Mouse (Mus musculus): ENCODE results near the gene Hecw1. TPM values are rescaled to one million over a fixed set of nuclear protein-coding genes. Genes with fewer than 3 reads are reported as not detected.

Gene Hecw1
- polyA plus RNA-seq (2012; ENCODE audit: low replicate concordance) = not detected in 2 replicates

DNA sequence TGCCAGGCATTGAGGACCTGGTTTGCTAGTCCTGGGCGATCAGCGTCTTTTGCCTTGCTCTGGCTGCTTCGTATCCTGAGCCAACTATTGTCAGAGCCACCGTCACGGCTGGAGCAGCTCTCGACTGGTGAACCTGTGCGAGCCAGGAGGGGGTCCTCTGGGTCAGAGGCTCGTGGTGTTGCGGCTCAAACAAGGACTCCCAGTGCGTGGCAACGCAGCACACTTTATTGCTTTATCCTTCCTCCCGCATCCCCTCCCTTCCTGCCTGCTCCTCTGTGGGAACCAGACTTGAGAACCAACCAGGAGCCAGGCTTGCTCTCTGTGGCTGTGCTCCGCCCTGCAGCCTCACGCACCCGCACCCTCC, at the start of gene Hecw1:
Gene Hecw1 (minus strand): TSS at position 323 of the 364 bp plus-strand sequence.

Other genes starting within 250 kb of the Hecw1 start
- 0.65 and 39.2 TPM in 2 replicates for gene Mrpl32, start 89.9 kb upstream of the Hecw1 start, polyA plus RNA-seq (2012; ENCODE audit: low replicate concordance)
- gene Psma2, start 90.0 kb upstream of the Hecw1 start, polyA plus RNA-seq (2012; ENCODE audit: low replicate concordance) = 1.8 and 3.0 TPM in 2 replicates
- gene AW209491, start 106.9 kb upstream of the Hecw1 start, polyA plus RNA-seq (2012; ENCODE audit: low replicate concordance) = 0.19 and 0.60 TPM in 2 replicates